Mouse (Mus musculus) embryonic facial prominence, embryonic 15.5 days (tissue): ENCODE results near the gene Vcl. TPM values are rescaled to one million over a fixed set of nuclear protein-coding genes. Genes with fewer than 3 reads are reported as not detected.

Experiments
- ATAC-seq: fragments of 200-750 bp; cut with Nextera tagmentation; 2 replicates; pipeline ENCODE4 v1.8.0; 2017; ENCODE audit warnings: low read depth, moderate TSS enrichment; ENCODE audit not compliant: insufficient number of reproducible peaks, low FRiP score, low TSS enrichment
- H3K27ac ChIP-seq: fragments of 300-500 bp; sonication (generic); replicated peaks from 2 replicates; pipeline ENCODE4 v1.5.1; 2015; ENCODE audit warnings: mild to moderate bottlenecking, inconsistent platforms
- H3K27me3 ChIP-seq: fragments of 300-500 bp; sonication (generic); 2 replicates; pipeline ENCODE4 v1.6.1; 2015; ENCODE audit warnings: inconsistent platforms
- H3K36me3 ChIP-seq: fragments of 300-500 bp; sonication (generic); 2 replicates; pipeline ENCODE4 v1.6.1; 2015; ENCODE audit warnings: mild to moderate bottlenecking, inconsistent platforms
- H3K4me1 ChIP-seq: fragments of 300-500 bp; sonication (generic); 2 replicates; pipeline ENCODE4 v1.6.1; 2015; ENCODE audit warnings: inconsistent platforms
- H3K4me2 ChIP-seq: fragments of 300-500 bp; sonication (generic); replicated peaks from 2 replicates; pipeline ENCODE4 v1.6.1; 2015; ENCODE audit warnings: mild to moderate bottlenecking, inconsistent platforms
- H3K4me3 ChIP-seq: fragments of 300-500 bp; sonication (generic); replicated peaks from 2 replicates; pipeline ENCODE4 v1.5.1; 2015; ENCODE audit warnings: mild to moderate bottlenecking, inconsistent platforms
- H3K9ac ChIP-seq: fragments of 300-500 bp; sonication (generic); 2 replicates; pipeline ENCODE4 v1.6.1; 2015; ENCODE audit warnings: inconsistent platforms
- H3K9me3 ChIP-seq: fragments of 300-500 bp; sonication (generic); replicated peaks from 2 replicates; pipeline ENCODE4 v1.6.1; 2016; ENCODE audit warnings: inconsistent platforms
- WGBS: fragments of 180-500 bp; shearing (Covaris S2); methylation state at CpG from one replicate; pipeline ENCODE4 v1.1.7; 2015; 5-methylcytosine and 5-hydroxymethylcytosine counted together
- polyA plus RNA-seq: library from polyadenylated mRNA; unstranded; fragments of >200 nt; fragmentation: Nextera tagmentation; extraction: Ambion mirVana; gene quantifications from 2 replicates; pipeline ENCODE4 v1.2.1, GENCODE M21; 2015

Vcl gene
- polyA plus RNA-seq, 1 experiment from 2014 or later: 49.6 TPM

GRCm38 (mm10) chr14:20983832-20984231 is 54.6 kb downstream of the Vcl start:
- no peak overlapping the region for H3K4me3 ChIP-seq
- 78% methylated on average over 2 of the region's 2 CpGs for WGBS
- H3K27ac ChIP-seq: no peak overlapping the region
- no peaks in the 10 kb centered on the region for H3K27me3 ChIP-seq
- H3K36me3 ChIP-seq: no peaks in the 10 kb centered on the region
- no peak overlapping the region for H3K9ac ChIP-seq
- H3K4me1 ChIP-seq: no peaks in the 10 kb centered on the region
- ATAC-seq: no peak
- H3K9me3 ChIP-seq: no peaks in the 10 kb centered on the region
- no peak overlapping the region for H3K4me2 ChIP-seq

GRCm38 (mm10) chr14:20985482-20985881 is 56.3 kb downstream of the Vcl start:
- Histone ChIP-seq H3K4me3 (no peak overlapping the region), H3K4me1 (no peaks in the 10 kb centered on the region), H3K27me3 (no peaks in the 10 kb centered on the region), H3K4me2 (no peak overlapping the region), H3K27ac (no peak overlapping the region), H3K9ac (no peak overlapping the region), H3K9me3 (no peaks in the 10 kb centered on the region), H3K36me3 (no peaks in the 10 kb centered on the region)
- ATAC-seq: no peak
- 56% methylated on average over 3 of the region's 3 CpGs for WGBS

GRCm38 (mm10) chr14:20991492-20991891 is 62.3 kb downstream of the Vcl start:
- Histone ChIP-seq H3K4me1 (no peaks in the 10 kb centered on the region), H3K9me3 (no peaks in the 10 kb centered on the region), H3K4me2 (no peak overlapping the region), H3K36me3 (peaks cover 14% of the 10 kb centered on the region), H3K4me3 (no peak overlapping the region), H3K9ac (no peak overlapping the region), H3K27ac (no peak overlapping the region), H3K27me3 (no peaks in the 10 kb centered on the region)
- no peak for ATAC-seq
- 83% methylated on average over 1 of the region's 1 CpGs for WGBS

GRCm38 (mm10) chr14:20993067-20993691 is 64.0 kb downstream of the Vcl start:
- Histone ChIP-seq H3K9ac (no peak overlapping the region), H3K27ac (no peak overlapping the region), H3K4me3 (no peak overlapping the region), H3K27me3 (no peaks in the 10 kb centered on the region), H3K4me2 (no peak overlapping the region), H3K9me3 (no peaks in the 10 kb centered on the region), H3K36me3 (peaks cover 15% of the 10 kb centered on the region), H3K4me1 (no peaks in the 10 kb centered on the region)
- 35% methylated on average over 3 of the region's 3 CpGs for WGBS
- ATAC-seq: no peak

GRCm38 (mm10) chr14:20994475-20994874 is 65.3 kb downstream of the Vcl start:
- H3K4me3 ChIP-seq: no peak overlapping the region
- no peak overlapping the region for H3K9ac ChIP-seq
- no peak for ATAC-seq
- no peaks in the 10 kb centered on the region for H3K27me3 ChIP-seq
- no peak overlapping the region for H3K27ac ChIP-seq
- WGBS: 86% methylated on average over 3 of the region's 3 CpGs
- no peak overlapping the region for H3K4me2 ChIP-seq
- no peaks in the 10 kb centered on the region for H3K9me3 ChIP-seq
- H3K4me1 ChIP-seq: no peaks in the 10 kb centered on the region
- H3K36me3 ChIP-seq: peaks cover 15% of the 10 kb centered on the region

GRCm38 (mm10) chr14:20995497-20995896 is 66.3 kb downstream of the Vcl start:
- Histone ChIP-seq H3K27me3 (no peaks in the 10 kb centered on the region), H3K27ac (no peak overlapping the region), H3K4me3 (no peak overlapping the region), H3K36me3 (peaks cover 15% of the 10 kb centered on the region), H3K9me3 (no peaks in the 10 kb centered on the region), H3K9ac (no peak overlapping the region), H3K4me2 (no peak overlapping the region), H3K4me1 (no peaks in the 10 kb centered on the region)
- WGBS: 93% methylated on average over 2 of the region's 2 CpGs
- ATAC-seq: no peak

- H3K4me1 ChIP-seq: no peaks in the 10 kb centered on the region
- ATAC-seq: no peak
- H3K9ac ChIP-seq: no peak overlapping the region
- 74% methylated on average over 5 of the region's 5 CpGs for WGBS
- H3K27me3 ChIP-seq: no peaks in the 10 kb centered on the region
- H3K4me2 ChIP-seq: no peak overlapping the region
- no peaks in the 10 kb centered on the region for H3K9me3 ChIP-seq
- H3K4me3 ChIP-seq: no peak overlapping the region
- no peak overlapping the region for H3K27ac ChIP-seq
- peaks cover 20% of the 10 kb centered on the region for H3K36me3 ChIP-seq
These were observed 67.2 kb downstream of the Vcl start for GRCm38 (mm10) chr14:20996361-20996760.

- H3K4me1 ChIP-seq: no peaks in the 10 kb centered on the region
- H3K4me3 ChIP-seq: no peak overlapping the region
- H3K36me3 ChIP-seq: peaks cover 17% of the 10 kb centered on the region; the same call in 1 of the 2 replicates
- no peak for ATAC-seq
- no peak overlapping the region for H3K9ac ChIP-seq
- no peaks in the 10 kb centered on the region for H3K27me3 ChIP-seq
- WGBS: 68% methylated on average over 3 of the region's 3 CpGs
- no peaks in the 10 kb centered on the region for H3K9me3 ChIP-seq
- H3K4me2 ChIP-seq: no peak overlapping the region
- no peak overlapping the region for H3K27ac ChIP-seq
These were observed 68.3 kb downstream of the Vcl start for GRCm38 (mm10) chr14:20997548-20997947.

- H3K4me1 ChIP-seq: no peaks in the 10 kb centered on the region
- peaks cover 25% of the 10 kb centered on the region; the same call in 1 of the 2 replicates for H3K36me3 ChIP-seq
- no peak overlapping the region for H3K4me3 ChIP-seq
- no peaks in the 10 kb centered on the region for H3K9me3 ChIP-seq
- H3K27ac ChIP-seq: no peak overlapping the region
- 73% methylated on average over 4 of the region's 4 CpGs for whole genome bisulfite sequencing
- no peak for ATAC-seq
- H3K9ac ChIP-seq: no peak overlapping the region
- no peaks in the 10 kb centered on the region for H3K27me3 ChIP-seq
- H3K4me2 ChIP-seq: no peak overlapping the region
These were observed 70.4 kb downstream of the Vcl start for GRCm38 (mm10) chr14:20999617-21000016.

- Histone ChIP-seq H3K27ac (no peak overlapping the region), H3K27me3 (no peaks in the 10 kb centered on the region), H3K4me1 (no peaks in the 10 kb centered on the region), H3K9ac (no peak overlapping the region), H3K9me3 (no peaks in the 10 kb centered on the region), H3K4me3 (no peak overlapping the region), H3K4me2 (no peak overlapping the region), H3K36me3 (peaks cover 34% of the 10 kb centered on the region)
- ATAC-seq: no peak
- WGBS: 76% methylated on average over 5 of the region's 5 CpGs
These were observed 84.7 kb downstream of the Vcl start for GRCm38 (mm10) chr14:21013800-21014334.

GRCm38 (mm10) chr14:21017871-21018270 is 88.7 kb downstream of the Vcl start:
- no peak for ATAC-seq
- Histone ChIP-seq H3K4me3 (no peak overlapping the region), H3K4me2 (no peak overlapping the region), H3K36me3 (peaks cover 56% of the 10 kb centered on the region), H3K9me3 (no peaks in the 10 kb centered on the region), H3K4me1 (no peaks in the 10 kb centered on the region), H3K27me3 (no peaks in the 10 kb centered on the region), H3K9ac (no peak overlapping the region), H3K27ac (no peak overlapping the region)
- 91% methylated on average over 5 of the region's 5 CpGs for WGBS

GRCm38 (mm10) chr14:21018977-21019376 is 89.8 kb downstream of the Vcl start:
- 31% methylated on average over 3 of the region's 3 CpGs for WGBS
- Histone ChIP-seq H3K36me3 (peaks cover 57% of the 10 kb centered on the region), H3K9me3 (no peaks in the 10 kb centered on the region), H3K27ac (no peak overlapping the region), H3K4me1 (no peaks in the 10 kb centered on the region), H3K4me2 (no peak overlapping the region), H3K27me3 (no peaks in the 10 kb centered on the region), H3K9ac (no peak overlapping the region), H3K4me3 (no peak overlapping the region)
- no peak for ATAC-seq
